Mouse (Mus musculus): ENCODE measurements around the gene Gm12166. TPM values are rescaled to one million over a fixed set of nuclear protein-coding genes. Genes with fewer than 3 reads are reported as not detected.
"Not testable (repeated sequence)": the region's sequence is repeated elsewhere in the genome, so short reads cannot be mapped to it uniquely, and the experiment has no call there.

Gene Gm12166
- polyA plus RNA-seq, 1 experiment from 2014 or later, result 3.3 TPM

GRCm38 (mm10) chr11:46059887-46060650 lies 7.9 kb upstream of the Gm12166 start:
- H3K27ac ChIP-seq, result no peak overlapping the region
- H3K9me3 ChIP-seq, result no peaks in the 10 kb centered on the region
- H3K4me3 ChIP-seq, result no peak overlapping the region
- no peak for ATAC-seq (ENCODE audit: insufficient number of reproducible peaks, low FRiP score, low TSS enrichment, low read depth)
- H3K9ac ChIP-seq, result no peak overlapping the region
- H3K27me3 ChIP-seq, result no peaks in the 10 kb centered on the region
- H3K4me2 ChIP-seq, result no peak overlapping the region
- 54% methylated on average over 8 of the region's 8 CpGs for WGBS
- H3K4me1 ChIP-seq, result peaks cover 24% of the 10 kb centered on the region
- H3K36me3 ChIP-seq, result 0 out of 2 replicates have a peak, but pooled peaks cover 6% of the 10 kb centered on the region

- Histone ChIP-seq H3K4me3 (no peak overlapping the region), H3K4me2 (no peak overlapping the region), H3K27ac (no peak overlapping the region), H3K27me3 (no peaks in the 10 kb centered on the region), H3K9ac (no peak overlapping the region), H3K36me3 (0 out of 2 replicates have a peak, but pooled peaks cover 6% of the 10 kb centered on the region), H3K4me1 (peaks cover 26% of the 10 kb centered on the region), H3K9me3 (no peaks in the 10 kb centered on the region)
- ATAC-seq (ENCODE audit: insufficient number of reproducible peaks, low FRiP score, low TSS enrichment, low read depth), result no peak
- WGBS, result 95% methylated on average over 4 of the region's 4 CpGs
Measured at GRCm38 (mm10) chr11:46058916-46059315, 6.8 kb upstream of the Gm12166 start.

DNA sequence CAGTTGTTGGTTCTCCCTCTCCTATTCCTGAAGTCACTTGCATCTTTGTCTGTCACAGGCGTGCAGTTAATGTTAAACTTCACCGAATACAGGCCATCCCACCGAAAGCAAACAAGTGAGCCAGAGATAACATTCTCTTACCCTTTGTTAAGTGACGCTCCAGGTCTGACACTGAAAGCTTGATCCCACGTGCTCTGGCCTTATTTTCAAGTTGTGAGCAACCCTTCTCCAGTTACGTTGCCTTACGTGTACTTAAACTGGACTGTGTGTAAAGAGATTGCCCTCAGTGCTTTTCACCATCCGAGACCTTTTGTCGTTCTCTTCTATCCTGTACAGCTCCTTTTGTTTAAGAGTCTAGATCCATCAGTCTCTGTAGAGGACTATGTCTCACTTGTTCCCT lies 5.9 kb upstream of the Gm12166 start:
- peak overlapping the region; percentile 61 for H3K4me3 ChIP-seq
- H3K9ac ChIP-seq, result no peak overlapping the region
- no peaks in the 10 kb centered on the region for H3K27me3 ChIP-seq
- H3K4me2 ChIP-seq, result peak overlapping the region; percentile 14; the same call in 1 of the 2 replicates
- H3K36me3 ChIP-seq, result 0 out of 2 replicates have a peak, but pooled peaks cover 6% of the 10 kb centered on the region
- no peak for ATAC-seq (ENCODE audit: insufficient number of reproducible peaks, low FRiP score, low TSS enrichment, low read depth)
- H3K27ac ChIP-seq, result no peak overlapping the region
- 52% methylated on average over 9 of the region's 9 CpGs for WGBS
- H3K9me3 ChIP-seq, result no peaks in the 10 kb centered on the region
- peaks cover 23% of the 10 kb centered on the region for H3K4me1 ChIP-seq

DNA sequence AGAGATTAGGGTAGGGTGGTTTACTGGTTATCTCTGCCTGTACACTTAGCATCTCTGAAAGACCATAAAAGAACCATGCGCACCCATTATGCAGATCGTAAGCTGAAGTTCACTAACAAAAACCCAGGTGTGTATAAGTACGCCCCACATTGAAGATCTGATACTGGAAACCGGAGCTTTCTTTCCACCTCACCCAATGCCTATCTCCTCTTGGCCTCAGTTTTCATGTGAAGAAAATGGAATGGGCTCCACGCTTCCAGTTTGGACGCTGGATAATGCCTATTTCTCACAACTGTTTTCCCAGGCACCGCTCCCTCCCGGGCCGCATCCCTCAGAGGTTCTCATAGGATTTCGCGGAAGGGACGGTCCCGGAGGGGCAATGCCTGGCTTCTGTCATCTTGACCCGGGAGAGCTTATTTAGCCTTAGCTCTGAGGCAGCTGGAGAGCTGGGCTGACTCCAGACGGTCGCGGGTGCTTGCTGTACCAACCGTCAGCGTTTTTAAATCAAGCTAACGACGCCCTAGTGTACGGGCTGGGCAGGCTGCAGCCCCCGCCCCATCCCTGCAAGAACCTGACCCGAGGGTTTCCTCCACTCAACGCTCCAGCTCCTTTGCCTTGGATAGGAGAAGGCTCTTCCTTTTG lies 4.8 kb upstream of the Gm12166 start:
- H3K4me3 ChIP-seq, result peak overlapping the region; percentile 61
- H3K4me1 ChIP-seq, result peaks cover 23% of the 10 kb centered on the region
- whole genome bisulfite sequencing, result 3% methylated on average over 25 of the region's 25 CpGs
- no peak for ATAC-seq (ENCODE audit: insufficient number of reproducible peaks, low FRiP score, low TSS enrichment, low read depth)
- peak overlapping the region; percentile 85 for H3K27ac ChIP-seq
- H3K27me3 ChIP-seq, result no peaks in the 10 kb centered on the region
- no peaks in the 10 kb centered on the region for H3K9me3 ChIP-seq
- peak overlapping the region; percentile 62 for H3K9ac ChIP-seq
- 0 out of 2 replicates have a peak, but pooled peaks cover 6% of the 10 kb centered on the region for H3K36me3 ChIP-seq
- H3K4me2 ChIP-seq, result peak overlapping the region; percentile 70

- Histone ChIP-seq H3K4me2 (peak within 1 kb of the TSS; percentile 70), H3K27me3 (no peaks in the 10 kb centered on the region), H3K4me3 (peak within 1 kb of the TSS; percentile 61), H3K9me3 (no peaks in the 10 kb centered on the region), H3K36me3 (0 out of 2 replicates have a peak, but pooled peaks cover 6% of the 10 kb centered on the region), H3K27ac (peak within 1 kb of the TSS; percentile 85), H3K4me1 (peaks cover 23% of the 10 kb centered on the region), H3K9ac (peak within 1 kb of the TSS; percentile 62)
- under 1% methylated on average over 50 of the region's 51 CpGs for WGBS
- peak; percentile 76 for ATAC-seq (ENCODE audit: insufficient number of reproducible peaks, low FRiP score, low TSS enrichment, low read depth)
Measured at GRCm38 (mm10) chr11:46055896-46056769, 4.0 kb upstream of the Gm12166 start, which contains the start of gene Adam19. Gene Adam19 (plus strand): TSS chr11:46055992.

GRCm38 (mm10) chr11:46054911-46055895 lies 3.1 kb upstream of the Gm12166 start:
- H3K27me3 ChIP-seq, result no peaks in the 10 kb centered on the region
- H3K4me2 ChIP-seq, result peak overlapping the region; percentile 70
- H3K4me3 ChIP-seq, result peak overlapping the region; percentile 61
- 26% methylated on average over 13 of the region's 13 CpGs for WGBS
- peak; percentile 20; the same call in 1 of the 2 replicates for ATAC-seq (ENCODE audit: insufficient number of reproducible peaks, low FRiP score, low TSS enrichment, low read depth)
- no peaks in the 10 kb centered on the region for H3K36me3 ChIP-seq
- H3K27ac ChIP-seq, result peak overlapping the region; percentile 85
- no peaks in the 10 kb centered on the region for H3K9me3 ChIP-seq
- H3K9ac ChIP-seq, result peak overlapping the region; percentile 62; the same call in 1 of the 2 replicates
- peaks cover 23% of the 10 kb centered on the region for H3K4me1 ChIP-seq

DNA sequence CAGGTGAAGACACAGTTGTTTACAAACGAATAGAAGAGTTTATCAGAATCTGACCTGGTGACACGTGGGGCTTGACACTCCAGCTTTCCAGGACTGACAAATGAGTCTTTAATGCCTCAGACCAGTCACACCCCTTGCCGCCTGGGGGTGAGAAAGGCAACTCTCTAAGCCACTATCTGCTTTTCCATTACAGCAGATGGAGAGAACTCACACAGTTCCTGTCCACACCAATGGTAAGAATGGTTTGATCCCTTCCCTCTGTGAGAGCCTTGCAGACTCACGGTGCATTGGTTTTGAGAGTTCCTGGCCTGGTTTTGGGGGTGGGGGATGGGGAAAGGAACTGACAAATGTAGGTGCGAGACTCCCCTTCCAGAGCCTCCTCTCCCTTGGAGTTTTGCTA lies 2.2 kb upstream of the Gm12166 start:
- H3K4me3 ChIP-seq, result no peak overlapping the region
- peaks cover 23% of the 10 kb centered on the region for H3K4me1 ChIP-seq
- H3K27me3 ChIP-seq, result no peaks in the 10 kb centered on the region
- H3K9me3 ChIP-seq, result no peaks in the 10 kb centered on the region
- no peak overlapping the region for H3K4me2 ChIP-seq
- no peak overlapping the region for H3K9ac ChIP-seq
- no peaks in the 10 kb centered on the region for H3K36me3 ChIP-seq
- H3K27ac ChIP-seq, result no peak overlapping the region
- no peak for ATAC-seq (ENCODE audit: insufficient number of reproducible peaks, low FRiP score, low TSS enrichment, low read depth)
- 46% methylated on average over 5 of the region's 5 CpGs for WGBS

GRCm38 (mm10) chr11:46053457-46053856 lies 1.3 kb upstream of the Gm12166 start:
- H3K9me3 ChIP-seq; H3K27ac ChIP-seq; H3K9ac ChIP-seq; H3K4me3 ChIP-seq; H3K4me2 ChIP-seq; H3K27me3 ChIP-seq; ATAC-seq (ENCODE audit: insufficient number of reproducible peaks, low FRiP score, low TSS enrichment, low read depth); H3K36me3 ChIP-seq: not testable (repeated sequence)
- peaks cover 23% of the 10 kb centered on the region for H3K4me1 ChIP-seq
- 96% methylated on average over 3 of the region's 3 CpGs for WGBS

DNA sequence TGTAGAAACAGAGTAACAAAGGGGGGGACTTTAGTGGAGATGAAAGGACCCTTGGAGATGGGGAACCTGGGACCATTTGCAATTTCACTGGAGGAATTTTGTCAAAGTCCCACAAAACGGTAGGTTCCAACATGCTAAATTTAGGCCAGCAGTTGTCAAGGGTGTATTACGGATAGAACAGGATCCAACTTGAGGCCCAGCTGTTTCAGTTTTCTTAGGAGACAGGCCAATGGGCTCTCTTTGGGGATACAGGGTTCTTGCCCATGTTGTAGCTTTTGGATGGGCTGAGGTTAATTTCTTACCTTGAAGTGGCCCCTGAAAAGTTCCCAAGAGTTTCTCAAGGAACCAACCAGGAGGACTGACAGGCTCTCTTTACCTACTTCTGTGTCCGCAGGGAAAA lies 4.9 kb downstream of the Gm12166 start:
- 73% methylated on average over 3 of the region's 3 CpGs for WGBS
- Histone ChIP-seq H3K9ac (no peak overlapping the region), H3K4me1 (no peaks in the 10 kb centered on the region), H3K36me3 (no peaks in the 10 kb centered on the region), H3K27me3 (no peaks in the 10 kb centered on the region), H3K4me3 (no peak overlapping the region), H3K4me2 (no peak overlapping the region), H3K27ac (no peak overlapping the region), H3K9me3 (no peaks in the 10 kb centered on the region)
- no peak for ATAC-seq (ENCODE audit: insufficient number of reproducible peaks, low FRiP score, low TSS enrichment, low read depth)

DNA sequence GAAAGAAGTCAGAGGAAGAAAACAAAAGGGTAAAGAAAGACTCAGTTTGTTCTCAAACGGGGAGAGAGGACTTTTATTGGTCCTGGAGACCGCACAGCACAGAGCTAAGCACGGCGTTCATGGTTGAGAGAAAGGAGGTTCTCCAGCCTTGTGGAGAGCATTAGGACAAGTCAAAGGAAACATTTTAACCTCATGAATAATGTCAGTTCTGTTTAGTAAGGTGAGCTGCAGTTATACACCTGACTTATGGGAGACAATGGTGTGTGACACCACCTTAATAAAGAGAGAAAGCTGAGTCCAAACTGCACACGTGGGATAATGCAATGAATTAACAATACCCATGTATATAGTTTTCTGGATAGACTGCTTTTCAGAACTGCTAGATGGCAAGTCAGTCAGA lies 7.3 kb downstream of the Gm12166 start:
- Histone ChIP-seq H3K27me3 (no peaks in the 10 kb centered on the region), H3K4me2 (no peak overlapping the region), H3K4me1 (no peaks in the 10 kb centered on the region), H3K36me3 (no peaks in the 10 kb centered on the region), H3K9me3 (no peaks in the 10 kb centered on the region), H3K27ac (no peak overlapping the region), H3K4me3 (no peak overlapping the region), H3K9ac (no peak overlapping the region)
- no peak for ATAC-seq (ENCODE audit: insufficient number of reproducible peaks, low FRiP score, low TSS enrichment, low read depth)
- 83% methylated on average over 5 of the region's 5 CpGs for WGBS

All from limb, embryonic 15.5 days (tissue).